Mouse (Mus musculus) midbrain, embryonic 16.5 days (tissue): ENCODE data around the gene Arid1b. TPM values are rescaled to one million over a fixed set of nuclear protein-coding genes. Genes with fewer than 3 reads are reported as not detected.

Experiments used
- ATAC-seq: fragments of 200-750 bp; cut with Nextera tagmentation; 2 replicates; pipeline ENCODE4 v1.8.0; 2017; ENCODE audit warnings: moderate TSS enrichment
- H3K27ac ChIP-seq: fragments of 300-500 bp; sonication (generic); 2 replicates; pipeline ENCODE4 v1.5.1; 2014; ENCODE audit warnings: mild to moderate bottlenecking, low read length, mixed read lengths
- H3K27me3 ChIP-seq: fragments of 300-500 bp; sonication (generic); 2 replicates; pipeline ENCODE4 v1.6.1; 2014; ENCODE audit warnings: low read depth, low read length, mixed read lengths; ENCODE audit not compliant: control insufficient read depth, insufficient read depth
- H3K36me3 ChIP-seq: fragments of 300-500 bp; sonication (generic); 2 replicates; pipeline ENCODE4 v1.6.1; 2014; ENCODE audit warnings: mild to moderate bottlenecking, low read length, moderate library complexity, mixed read lengths; ENCODE audit not compliant: control insufficient read depth, insufficient read depth
- H3K4me1 ChIP-seq: fragments of 300-500 bp; sonication (generic); 2 replicates; pipeline ENCODE4 v1.6.1; 2014; ENCODE audit warnings: mild to moderate bottlenecking, low read length, mixed read lengths; ENCODE audit not compliant: control insufficient read depth, insufficient read depth
- H3K4me2 ChIP-seq: fragments of 300-500 bp; sonication (generic); 2 replicates; pipeline ENCODE4 v1.6.1; 2014; ENCODE audit warnings: mild to moderate bottlenecking, low read length, mixed read lengths
- H3K4me3 ChIP-seq: fragments of 300-500 bp; sonication (generic); 2 replicates; pipeline ENCODE4 v1.5.1; 2014; ENCODE audit warnings: low read depth, mild to moderate bottlenecking, low read length, moderate library complexity, mixed read lengths
- H3K9ac ChIP-seq: fragments of 300-500 bp; sonication (generic); 2 replicates; pipeline ENCODE4 v1.6.1; 2014; ENCODE audit warnings: low read depth, low read length, mixed read lengths
- H3K9me3 ChIP-seq: fragments of 300-500 bp; sonication (generic); replicated peaks from 2 replicates; pipeline ENCODE4 v1.6.1; 2014; ENCODE audit warnings: mild to moderate bottlenecking, low read length, mixed read lengths; ENCODE audit not compliant: control insufficient read depth, poor library complexity, severe bottlenecking
- WGBS: fragments of 180-500 bp; shearing (Covaris S2); extraction: QIAGEN DNeasy Blood & Tissue Kit; methylation state at CpG from one replicate; pipeline ENCODE4 v1.1.7; 2014; 5-methylcytosine and 5-hydroxymethylcytosine counted together
- polyA plus RNA-seq: library from polyadenylated mRNA; unstranded; fragments of >200 nt; fragmentation: Nextera tagmentation; extraction: Ambion mirVana; gene quantifications from 2 replicates; pipeline ENCODE4 v1.2.1, GENCODE M21; 2015

The Arid1b gene
- polyA plus RNA-seq: 13.1 and 13.2 TPM in 2 replicates

GRCm38 (mm10) chr17:4993840-4994503, at the start of gene Arid1b:
TSS of gene Arid1b (plus strand) at chr17:4994332.
- Histone ChIP-seq H3K9me3 (no peaks in the 10 kb centered on the region), H3K4me1 (peaks cover 20% of the 10 kb centered on the region), H3K4me2 (peak within 1 kb of the TSS; percentile 81), H3K27me3 (no peaks in the 10 kb centered on the region), H3K27ac (peak within 1 kb of the TSS; percentile 100), H3K36me3 (no peaks in the 10 kb centered on the region), H3K4me3 (peak within 1 kb of the TSS; percentile 94), H3K9ac (peak within 1 kb of the TSS; percentile 100)
- WGBS: 0% methylated on average over 40 of the region's 58 CpGs
- peak; percentile 66 for ATAC-seq

- no peak overlapping the region for H3K4me3 ChIP-seq
- ATAC-seq: no peak
- H3K27me3 ChIP-seq: no peaks in the 10 kb centered on the region
- H3K27ac ChIP-seq: no peak overlapping the region
- H3K4me1 ChIP-seq: peaks cover 11% of the 10 kb centered on the region
- no peaks in the 10 kb centered on the region for H3K9me3 ChIP-seq
- WGBS: 63% methylated on average over 6 of the region's 6 CpGs
- H3K36me3 ChIP-seq: no peaks in the 10 kb centered on the region
- no peak overlapping the region for H3K9ac ChIP-seq
- H3K4me2 ChIP-seq: no peak overlapping the region
Observed at GRCm38 (mm10) chr17:4945311-4945751, 48.8 kb upstream of the Arid1b start.

GRCm38 (mm10) chr17:4945871-4946331, 48.2 kb upstream of the Arid1b start:
- Histone ChIP-seq H3K27me3 (no peaks in the 10 kb centered on the region), H3K27ac (no peak overlapping the region)
- WGBS: 27% methylated on average over 10 of the region's 11 CpGs

GRCm38 (mm10) chr17:4946421-4946974, 47.6 kb upstream of the Arid1b start:
- Histone ChIP-seq H3K4me3 (no peak overlapping the region), H3K4me1 (peaks cover 11% of the 10 kb centered on the region), H3K9me3 (no peaks in the 10 kb centered on the region), H3K4me2 (peak overlapping the region; percentile 25; the same call in 1 of the 2 replicates), H3K27me3 (no peaks in the 10 kb centered on the region), H3K9ac (no peak overlapping the region), H3K27ac (no peak overlapping the region), H3K36me3 (no peaks in the 10 kb centered on the region)
- no peak for ATAC-seq
- 13% methylated on average over 12 of the region's 12 CpGs for WGBS

More at GRCm38 (mm10) chr17:4945871-4946331, 48.2 kb upstream of the Arid1b start:
- Histone ChIP-seq H3K4me3 (no peak overlapping the region), H3K4me1 (peaks cover 11% of the 10 kb centered on the region), H3K9ac (no peak overlapping the region), H3K4me2 (no peak overlapping the region; the same call in 1 of the 2 replicates), H3K36me3 (no peaks in the 10 kb centered on the region), H3K9me3 (no peaks in the 10 kb centered on the region)
- ATAC-seq: no peak

- no peak overlapping the region for H3K9ac ChIP-seq
- peaks cover 11% of the 10 kb centered on the region for H3K4me1 ChIP-seq
- H3K36me3 ChIP-seq: no peaks in the 10 kb centered on the region
- H3K27me3 ChIP-seq: no peaks in the 10 kb centered on the region
- H3K4me2 ChIP-seq: no peak overlapping the region
- H3K27ac ChIP-seq: no peak overlapping the region
- no peaks in the 10 kb centered on the region for H3K9me3 ChIP-seq
- no peak overlapping the region for H3K4me3 ChIP-seq
- no peak for ATAC-seq
- 34% methylated on average over 3 of the region's 3 CpGs for WGBS
Observed at GRCm38 (mm10) chr17:4947013-4947412, 47.1 kb upstream of the Arid1b start.

GRCm38 (mm10) chr17:4947439-4947838, 46.7 kb upstream of the Arid1b start:
- Histone ChIP-seq H3K36me3 (no peaks in the 10 kb centered on the region), H3K9ac (no peak overlapping the region), H3K4me1 (peaks cover 11% of the 10 kb centered on the region), H3K27me3 (no peaks in the 10 kb centered on the region), H3K4me3 (no peak overlapping the region), H3K4me2 (no peak overlapping the region), H3K9me3 (no peaks in the 10 kb centered on the region), H3K27ac (no peak overlapping the region)
- ATAC-seq: no peak
- WGBS: 68% methylated on average over 2 of the region's 2 CpGs

GRCm38 (mm10) chr17:4948501-4948900, 45.6 kb upstream of the Arid1b start:
- Histone ChIP-seq H3K36me3 (no peaks in the 10 kb centered on the region), H3K4me3 (no peak overlapping the region), H3K9ac (no peak overlapping the region), H3K4me2 (no peak overlapping the region), H3K27ac (no peak overlapping the region), H3K27me3 (no peaks in the 10 kb centered on the region), H3K4me1 (peaks cover 11% of the 10 kb centered on the region), H3K9me3 (no peaks in the 10 kb centered on the region)
- ATAC-seq: no peak
- WGBS: 67% methylated on average over 3 of the region's 3 CpGs

- Histone ChIP-seq H3K27me3 (no peaks in the 10 kb centered on the region), H3K4me1 (0 out of 2 replicates have a peak, but pooled peaks cover 3% of the 10 kb centered on the region), H3K9me3 (no peaks in the 10 kb centered on the region), H3K9ac (no peak overlapping the region), H3K36me3 (no peaks in the 10 kb centered on the region), H3K27ac (no peak overlapping the region), H3K4me3 (no peak overlapping the region), H3K4me2 (no peak overlapping the region)
- WGBS: 37% methylated on average over 4 of the region's 4 CpGs
- no peak for ATAC-seq
Observed at GRCm38 (mm10) chr17:4954431-4954830, 39.7 kb upstream of the Arid1b start.

GRCm38 (mm10) chr17:4964192-4964877, 29.8 kb upstream of the Arid1b start:
- H3K4me1 ChIP-seq: no peaks in the 10 kb centered on the region
- no peak for ATAC-seq
- no peak overlapping the region for H3K9ac ChIP-seq
- no peak overlapping the region for H3K4me3 ChIP-seq
- H3K36me3 ChIP-seq: no peaks in the 10 kb centered on the region
- no peaks in the 10 kb centered on the region for H3K27me3 ChIP-seq
- H3K4me2 ChIP-seq: no peak overlapping the region
- H3K9me3 ChIP-seq: no peaks in the 10 kb centered on the region
- no peak overlapping the region for H3K27ac ChIP-seq
- WGBS: 79% methylated on average over 10 of the region's 10 CpGs
